Mouse (Mus musculus): ENCODE results near the gene Pwp2. TPM values are rescaled to one million over a fixed set of nuclear protein-coding genes. Genes with fewer than 3 reads are reported as not detected.
A peak's percentile ranks its signal among the peaks of the same experiment; 100 is the strongest.

Pwp2 gene
- polyA plus RNA-seq, 1 experiment = 17.2 TPM

- Histone ChIP-seq H3K4me1 (ENCODE audit: control insufficient read depth, insufficient read depth, low read length) (peaks cover 35% of the 10 kb centered on the region), H3K27me3 (ENCODE audit: control insufficient read depth, insufficient read depth, low read length) (no peaks in the 10 kb centered on the region), H3K27ac (ENCODE audit: insufficient read depth, low read length) (peak overlapping the region; percentile 45; the same call in 1 of the 2 replicates), H3K4me3 (replicated peaks; ENCODE audit: insufficient read depth, low read depth, low read length) (no peak overlapping the region)
- WGBS = 58% methylated on average over 2 of the region's 2 CpGs
- TF ChIP-seq POLR2A (IDR thresholded peaks at IDR 0.05; ENCODE audit: borderline replicate concordance, insufficient read depth, low read length) = no peak
- no peak for TF ChIP-seq CTCF (IDR thresholded peaks at IDR 0.05; ENCODE audit: borderline replicate concordance, insufficient read depth, low read depth, low read length)
- no peak for DNase-seq
Observed at GRCm38 (mm10) chr10:78170445-78170844, 14.5 kb downstream of the Pwp2 start.

GRCm38 (mm10) chr10:78169281-78170042 lies 15.5 kb downstream of the Pwp2 start, which contains the start of gene D10Jhu81e:
Gene D10Jhu81e (minus strand): TSS chr10:78169782.
- Histone ChIP-seq H3K4me3 (replicated peaks; ENCODE audit: insufficient read depth, low read depth, low read length) (peak within 1 kb of the TSS; percentile 86), H3K27me3 (ENCODE audit: control insufficient read depth, insufficient read depth, low read length) (no peaks in the 10 kb centered on the region), H3K4me1 (ENCODE audit: control insufficient read depth, insufficient read depth, low read length) (peaks cover 44% of the 10 kb centered on the region), H3K27ac (ENCODE audit: insufficient read depth, low read length) (peak within 1 kb of the TSS; percentile 53)
- TF ChIP-seq CTCF (IDR thresholded peaks at IDR 0.05; ENCODE audit: borderline replicate concordance, insufficient read depth, low read depth, low read length) (no peak), POLR2A (IDR thresholded peaks at IDR 0.05; ENCODE audit: borderline replicate concordance, insufficient read depth, low read length) (peak; percentile 95)
- WGBS = under 1% methylated on average over 50 of the region's 50 CpGs
- peak; percentile 100 for DNase-seq

GRCm38 (mm10) chr10:78168792-78169191 lies 16.2 kb downstream of the Pwp2 start:
- 21% methylated on average over 11 of the region's 11 CpGs for WGBS
- Histone ChIP-seq H3K27ac (ENCODE audit: insufficient read depth, low read length) (no peak overlapping the region), H3K27me3 (ENCODE audit: control insufficient read depth, insufficient read depth, low read length) (no peaks in the 10 kb centered on the region), H3K4me3 (replicated peaks; ENCODE audit: insufficient read depth, low read depth, low read length) (peak overlapping the region; percentile 86), H3K4me1 (ENCODE audit: control insufficient read depth, insufficient read depth, low read length) (peaks cover 51% of the 10 kb centered on the region)
- no peak for DNase-seq
- no peak for TF ChIP-seq CTCF (IDR thresholded peaks at IDR 0.05; ENCODE audit: borderline replicate concordance, insufficient read depth, low read depth, low read length)
- TF ChIP-seq POLR2A (IDR thresholded peaks at IDR 0.05; ENCODE audit: borderline replicate concordance, insufficient read depth, low read length) = no peak

GRCm38 (mm10) chr10:78167775-78168174 lies 17.2 kb downstream of the Pwp2 start:
- H3K27ac ChIP-seq (ENCODE audit: insufficient read depth, low read length) = no peak overlapping the region
- no peak for DNase-seq
- H3K4me3 ChIP-seq (replicated peaks; ENCODE audit: insufficient read depth, low read depth, low read length) = no peak overlapping the region
- TF ChIP-seq POLR2A (IDR thresholded peaks at IDR 0.05; ENCODE audit: borderline replicate concordance, insufficient read depth, low read length) (no peak), CTCF (IDR thresholded peaks at IDR 0.05; ENCODE audit: borderline replicate concordance, insufficient read depth, low read depth, low read length) (no peak)
- no peaks in the 10 kb centered on the region for H3K27me3 ChIP-seq (ENCODE audit: control insufficient read depth, insufficient read depth, low read length)
- H3K4me1 ChIP-seq (ENCODE audit: control insufficient read depth, insufficient read depth, low read length) = peaks cover 58% of the 10 kb centered on the region

DNA sequence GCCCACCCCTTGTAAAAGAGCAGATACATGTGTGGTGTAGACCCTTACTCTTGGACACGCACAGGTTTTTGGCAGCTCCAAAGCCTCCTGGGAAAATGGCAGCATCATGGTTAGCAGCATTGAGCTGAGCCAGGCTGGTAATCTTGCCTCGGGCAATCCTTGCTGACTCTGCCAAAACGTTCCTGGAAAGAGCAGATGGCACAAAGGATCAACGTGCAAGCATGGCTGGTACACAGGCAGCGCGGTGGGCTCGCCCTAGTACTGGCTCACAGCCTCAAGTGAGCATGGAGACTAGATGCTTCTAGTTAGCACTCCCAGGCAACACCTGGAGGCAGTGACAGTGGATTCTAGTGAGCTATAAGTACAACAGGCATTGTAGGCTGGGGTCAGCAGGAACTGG lies 17.6 kb downstream of the Pwp2 start:
- TF ChIP-seq POLR2A (IDR thresholded peaks at IDR 0.05; ENCODE audit: borderline replicate concordance, insufficient read depth, low read length) (no peak), CTCF (IDR thresholded peaks at IDR 0.05; ENCODE audit: borderline replicate concordance, insufficient read depth, low read depth, low read length) (no peak)
- Histone ChIP-seq H3K4me1 (ENCODE audit: control insufficient read depth, insufficient read depth, low read length) (peaks cover 58% of the 10 kb centered on the region), H3K27me3 (ENCODE audit: control insufficient read depth, insufficient read depth, low read length) (no peaks in the 10 kb centered on the region), H3K4me3 (replicated peaks; ENCODE audit: insufficient read depth, low read depth, low read length) (no peak overlapping the region), H3K27ac (ENCODE audit: insufficient read depth, low read length) (no peak overlapping the region)
- peak in 1 of 2 experiments; percentile 67 for DNase-seq
- WGBS = 7% methylated on average over 7 of the region's 7 CpGs

GRCm38 (mm10) chr10:78165256-78166005 lies 19.5 kb downstream of the Pwp2 start:
- 25% methylated on average over 21 of the region's 21 CpGs for WGBS
- Histone ChIP-seq H3K27me3 (ENCODE audit: control insufficient read depth, insufficient read depth, low read length) (no peaks in the 10 kb centered on the region), H3K4me1 (ENCODE audit: control insufficient read depth, insufficient read depth, low read length) (peaks cover 56% of the 10 kb centered on the region), H3K27ac (ENCODE audit: insufficient read depth, low read length) (peak overlapping the region; percentile 58), H3K4me3 (replicated peaks; ENCODE audit: insufficient read depth, low read depth, low read length) (peak overlapping the region; percentile 38)
- peak in 1 of 2 experiments; percentile 55 for DNase-seq
- TF ChIP-seq POLR2A (IDR thresholded peaks at IDR 0.05; ENCODE audit: borderline replicate concordance, insufficient read depth, low read length) = no peak
- no peak for TF ChIP-seq CTCF (IDR thresholded peaks at IDR 0.05; ENCODE audit: borderline replicate concordance, insufficient read depth, low read depth, low read length)

DNA sequence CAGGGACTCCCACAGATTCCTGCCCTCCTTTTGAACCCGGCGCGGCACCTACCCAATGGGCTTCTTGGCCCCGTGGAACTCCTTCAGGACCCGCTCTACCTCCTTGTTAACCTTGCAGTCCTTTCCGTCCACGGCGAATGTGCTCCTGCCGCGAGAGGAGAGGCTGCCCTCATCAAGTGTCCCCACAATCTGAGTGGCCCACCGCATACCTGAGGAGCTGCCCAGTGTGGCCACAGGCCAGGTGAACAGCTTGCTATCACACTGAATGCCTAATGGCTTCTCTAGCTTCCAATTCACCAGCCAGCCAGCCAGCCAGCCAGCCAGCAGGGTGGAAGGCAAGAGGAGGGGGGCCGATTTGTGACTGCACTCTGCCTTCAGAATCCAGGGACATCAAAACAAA lies 20.2 kb downstream of the Pwp2 start:
- no peaks in the 10 kb centered on the region for H3K27me3 ChIP-seq (ENCODE audit: control insufficient read depth, insufficient read depth, low read length)
- peak overlapping the region; percentile 31 for H3K4me3 ChIP-seq (replicated peaks; ENCODE audit: insufficient read depth, low read depth, low read length)
- H3K27ac ChIP-seq (ENCODE audit: insufficient read depth, low read length) = peak overlapping the region; percentile 58
- TF ChIP-seq CTCF (IDR thresholded peaks at IDR 0.05; ENCODE audit: borderline replicate concordance, insufficient read depth, low read depth, low read length) (no peak), POLR2A (IDR thresholded peaks at IDR 0.05; ENCODE audit: borderline replicate concordance, insufficient read depth, low read length) (no peak)
- 10% methylated on average over 12 of the region's 12 CpGs for WGBS
- DNase-seq = peak; percentile 83 to 84
- H3K4me1 ChIP-seq (ENCODE audit: control insufficient read depth, insufficient read depth, low read length) = peaks cover 54% of the 10 kb centered on the region

All from cerebellum, adult 2 months (tissue).